Mouse (Mus musculus) ZHBTc4 (cell line): ENCODE measurements around the gene Ncoa4.
A peak's percentile ranks its signal among the peaks of the same experiment; 100 is the strongest.
"Not testable (repeated sequence)": the region's sequence is repeated elsewhere in the genome, so short reads cannot be mapped to it uniquely, and the experiment has no call there.

ENCODE experiments used
- DNase-seq: peaks from one replicate; pipeline ENCODE4 v3.0.0-alpha.2; 2011; ENCODE audit warnings: low read depth, low spot score

Ncoa4 gene

GRCm38 (mm10) chr14:32159690-32160246 is at the start of gene Ncoa4:
TSS of gene Ncoa4 (plus strand) at chr14:32159865.
- DNase-seq: peak; percentile 99

- not testable (repeated sequence) for DNase-seq
Observed at GRCm38 (mm10) chr14:32112124-32112523, 47.5 kb upstream of the Ncoa4 start.

GRCm38 (mm10) chr14:32120940-32121919 is 38.4 kb upstream of the Ncoa4 start:
- DNase-seq: no peak

- peak; percentile 87 for DNase-seq
Observed at GRCm38 (mm10) chr14:32121920-32122315, 37.7 kb upstream of the Ncoa4 start.

- peak; percentile 79 for DNase-seq
Observed at GRCm38 (mm10) chr14:32124261-32124660, 35.4 kb upstream of the Ncoa4 start.

- DNase-seq: peak; percentile 60
Observed at GRCm38 (mm10) chr14:32125256-32125655, 34.4 kb upstream of the Ncoa4 start.

GRCm38 (mm10) chr14:32128409-32128808 is 31.3 kb upstream of the Ncoa4 start:
- no peak for DNase-seq

- DNase-seq: no peak
Observed at GRCm38 (mm10) chr14:32131836-32132235, 27.8 kb upstream of the Ncoa4 start.

GRCm38 (mm10) chr14:32134293-32134692 is 25.4 kb upstream of the Ncoa4 start:
- DNase-seq: peak; percentile 75

GRCm38 (mm10) chr14:32136467-32136866 is 23.2 kb upstream of the Ncoa4 start:
- DNase-seq: peak; percentile 53

GRCm38 (mm10) chr14:32140359-32140965 is 19.2 kb upstream of the Ncoa4 start:
- peak; percentile 69 for DNase-seq

GRCm38 (mm10) chr14:32141723-32142122 is 17.9 kb upstream of the Ncoa4 start, which contains the start of gene Msmb:
TSS of gene Msmb (plus strand) at chr14:32142023.
- no peak for DNase-seq

- no peak for DNase-seq
Observed at GRCm38 (mm10) chr14:32144734-32145133, 14.9 kb upstream of the Ncoa4 start.

- DNase-seq: no peak
Observed at GRCm38 (mm10) chr14:32145401-32145800, 14.3 kb upstream of the Ncoa4 start.

- no peak for DNase-seq
Observed at GRCm38 (mm10) chr14:32145809-32146511, 13.7 kb upstream of the Ncoa4 start.

GRCm38 (mm10) chr14:32146578-32146977 is 13.1 kb upstream of the Ncoa4 start:
- DNase-seq: no peak

GRCm38 (mm10) chr14:32150872-32151271 is 8.8 kb upstream of the Ncoa4 start:
- no peak for DNase-seq

- no peak for DNase-seq
Observed at GRCm38 (mm10) chr14:32152243-32152965, 7.3 kb upstream of the Ncoa4 start.

GRCm38 (mm10) chr14:32153156-32153555 is 6.5 kb upstream of the Ncoa4 start:
- DNase-seq: no peak

- no peak for DNase-seq
Observed at GRCm38 (mm10) chr14:32154758-32155157, 4.9 kb upstream of the Ncoa4 start.

- peak; percentile 91 for DNase-seq
Observed at GRCm38 (mm10) chr14:32159150-32159670, 455 bp upstream of the Ncoa4 start.
